Mouse (Mus musculus) bone marrow macrophage, adult 2 months (primary cell): ENCODE measurements around the gene Btbd9. TPM values are rescaled to one million over a fixed set of nuclear protein-coding genes. Genes with fewer than 3 reads are reported as not detected.
"Not testable (repeated sequence)": the region's sequence is repeated elsewhere in the genome, so short reads cannot be mapped to it uniquely, and the experiment has no call there.

Source experiments
- H3K27ac ChIP-seq: 2 replicates; pipeline ENCODE4 v1.5.1; 2012; ENCODE audit warnings: low read depth, low read length; ENCODE audit not compliant: insufficient read depth
- H3K4me1 ChIP-seq: 2 replicates; pipeline ENCODE4 v1.6.1; 2012; ENCODE audit warnings: low read length; ENCODE audit not compliant: control insufficient read depth, insufficient read depth
- H3K4me3 ChIP-seq: 2 replicates; pipeline ENCODE4 v1.5.1; 2012; ENCODE audit warnings: mild to moderate bottlenecking, low read length, moderate library complexity; ENCODE audit not compliant: insufficient read depth
- CTCF ChIP-seq: IDR thresholded peaks from 2 replicates; pipeline ENCODE4 v1.5.1; 2012; ENCODE audit warnings: low read depth, mild to moderate bottlenecking, low read length, moderate library complexity
- POLR2A ChIP-seq: IDR thresholded peaks from 2 replicates; pipeline ENCODE4 v1.6.1; 2012; ENCODE audit warnings: mild to moderate bottlenecking, low read depth, low read length, borderline replicate concordance
- polyA plus RNA-seq: library from polyadenylated mRNA; stranded (reverse); fragments of >200 nt; gene quantifications from 2 replicates; pipeline ENCODE4 v1.2.4, GENCODE M21; 2012; ENCODE audit not compliant: missing spikeins, insufficient read depth, insufficient read length

Gene Btbd9
- polyA plus RNA-seq, 1 experiment = 22.9 TPM

GRCm38 (mm10) chr17:30513034-30513433, 63.3 kb downstream of the Btbd9 start:
- H3K4me1 ChIP-seq = peaks cover 6% of the 10 kb centered on the region
- no peak overlapping the region for H3K4me3 ChIP-seq
- no peak for TF ChIP-seq POLR2A
- TF ChIP-seq CTCF = no peak
- no peak overlapping the region for H3K27ac ChIP-seq

GRCm38 (mm10) chr17:30512531-30512930, 63.8 kb downstream of the Btbd9 start:
- TF ChIP-seq POLR2A (no peak), CTCF (no peak)

GRCm38 (mm10) chr17:30512007-30512406, 64.3 kb downstream of the Btbd9 start:
- Histone ChIP-seq H3K4me1 (peaks cover 7% of the 10 kb centered on the region), H3K4me3 (no peak overlapping the region), H3K27ac (no peak overlapping the region)
- no peak for TF ChIP-seq CTCF
- no peak for TF ChIP-seq POLR2A

More at GRCm38 (mm10) chr17:30512531-30512930, 63.8 kb downstream of the Btbd9 start:
- Histone ChIP-seq H3K4me3 (no peak overlapping the region), H3K27ac (no peak overlapping the region), H3K4me1 (peaks cover 6% of the 10 kb centered on the region)

GRCm38 (mm10) chr17:30511399-30511798, 64.9 kb downstream of the Btbd9 start:
- no peak for TF ChIP-seq CTCF
- TF ChIP-seq POLR2A = no peak
- Histone ChIP-seq H3K4me1 (peaks cover 5% of the 10 kb centered on the region), H3K27ac (no peak overlapping the region), H3K4me3 (no peak overlapping the region)

- Histone ChIP-seq H3K4me1 (peaks cover 4% of the 10 kb centered on the region), H3K4me3 (no peak overlapping the region), H3K27ac (no peak overlapping the region)
- TF ChIP-seq CTCF (no peak), POLR2A (no peak)
Observed at GRCm38 (mm10) chr17:30510171-30510570, 66.1 kb downstream of the Btbd9 start.

- Histone ChIP-seq H3K4me3 (no peak overlapping the region), H3K27ac (no peak overlapping the region), H3K4me1 (peaks cover 4% of the 10 kb centered on the region)
- no peak for TF ChIP-seq POLR2A
- no peak for TF ChIP-seq CTCF
Observed at GRCm38 (mm10) chr17:30509646-30510045, 66.6 kb downstream of the Btbd9 start.

GRCm38 (mm10) chr17:30507636-30508576, 68.4 kb downstream of the Btbd9 start:
- Histone ChIP-seq H3K27ac (no peak overlapping the region), H3K4me1 (peaks cover 4% of the 10 kb centered on the region), H3K4me3 (no peak overlapping the region)
- TF ChIP-seq CTCF (no peak), POLR2A (no peak)

GRCm38 (mm10) chr17:30506916-30507315, 69.4 kb downstream of the Btbd9 start:
- TF ChIP-seq POLR2A (no peak), CTCF (no peak)
- Histone ChIP-seq H3K4me3 (no peak overlapping the region), H3K4me1 (peaks cover 4% of the 10 kb centered on the region), H3K27ac (no peak overlapping the region)

GRCm38 (mm10) chr17:30499541-30499940, 76.7 kb downstream of the Btbd9 start:
- not testable (repeated sequence) for H3K4me1 ChIP-seq, H3K27ac ChIP-seq, H3K4me3 ChIP-seq

- Histone ChIP-seq H3K4me3 (no peak overlapping the region), H3K27ac (no peak overlapping the region), H3K4me1 (peaks cover 12% of the 10 kb centered on the region)
- no peak for TF ChIP-seq CTCF
- no peak for TF ChIP-seq POLR2A
Observed at GRCm38 (mm10) chr17:30498779-30499178, 77.5 kb downstream of the Btbd9 start.

GRCm38 (mm10) chr17:30498376-30498719, 77.9 kb downstream of the Btbd9 start:
- Histone ChIP-seq H3K4me3 (no peak overlapping the region), H3K4me1 (peaks cover 13% of the 10 kb centered on the region), H3K27ac (no peak overlapping the region)
- TF ChIP-seq CTCF (no peak), POLR2A (no peak)
